Mouse (Mus musculus) intestine, embryonic 16.5 days (tissue): ENCODE results near the gene Fam229a. TPM values are rescaled to one million over a fixed set of nuclear protein-coding genes. Genes with fewer than 3 reads are reported as not detected.

Experiments used
- ATAC-seq: fragments of 200-750 bp; cut with Nextera tagmentation; 2 replicates; pipeline ENCODE4 v1.8.0; 2017; ENCODE audit warnings: moderate TSS enrichment, moderate library complexity
- H3K27ac ChIP-seq: fragments of 300-500 bp; sonication (generic); 2 replicates; pipeline ENCODE4 v1.5.1; 2014; ENCODE audit warnings: mild to moderate bottlenecking, low read length
- H3K27me3 ChIP-seq: fragments of 300-500 bp; sonication (generic); replicated peaks from 2 replicates; pipeline ENCODE4 v1.6.1; 2014; ENCODE audit warnings: low read length, control low read depth, mixed read lengths; ENCODE audit not compliant: control insufficient read depth, insufficient read depth
- H3K36me3 ChIP-seq: fragments of 300-500 bp; sonication (generic); 2 replicates; pipeline ENCODE4 v1.6.1; 2014; ENCODE audit warnings: low read length, control low read depth; ENCODE audit not compliant: control insufficient read depth, insufficient read depth
- H3K4me1 ChIP-seq: fragments of 300-500 bp; sonication (generic); 2 replicates; pipeline ENCODE4 v1.6.1; 2014; ENCODE audit warnings: low read length, control low read depth, mixed read lengths; ENCODE audit not compliant: control insufficient read depth, insufficient read depth
- H3K4me2 ChIP-seq: fragments of 300-500 bp; sonication (generic); 2 replicates; pipeline ENCODE4 v1.6.1; 2014; ENCODE audit warnings: low read depth, low read length, control low read depth
- H3K4me3 ChIP-seq: fragments of 300-500 bp; sonication (generic); 2 replicates; pipeline ENCODE4 v1.5.1; 2014; ENCODE audit warnings: mild to moderate bottlenecking, low read length
- H3K9ac ChIP-seq: fragments of 300-500 bp; sonication (generic); 2 replicates; pipeline ENCODE4 v1.6.1; 2014; ENCODE audit warnings: low read depth, low read length
- H3K9me3 ChIP-seq: fragments of 300-500 bp; sonication (generic); 2 replicates; pipeline ENCODE4 v1.6.1; 2016; ENCODE audit warnings: low read length, control low read depth; ENCODE audit not compliant: control insufficient read depth
- WGBS: fragments of 180-500 bp; shearing (Covaris S2); extraction: QIAGEN DNeasy Blood & Tissue Kit; methylation state at CpG from one replicate; pipeline ENCODE4 v1.1.7; 2014; 5-methylcytosine and 5-hydroxymethylcytosine counted together
- polyA plus RNA-seq: library from polyadenylated mRNA; unstranded; fragments of >200 nt; fragmentation: Nextera tagmentation; extraction: Ambion mirVana; gene quantifications from 2 replicates; pipeline ENCODE4 v1.2.1, GENCODE M21; 2015

Gene Fam229a
- polyA plus RNA-seq, 1 experiment from 2014 or later, result not detected

GRCm38 (mm10) chr4:129459726-129460125, 31.3 kb upstream of the Fam229a start:
- no peak for ATAC-seq
- Histone ChIP-seq H3K36me3 (no peaks in the 10 kb centered on the region), H3K4me3 (no peak overlapping the region), H3K27me3 (no peaks in the 10 kb centered on the region), H3K4me1 (peaks cover 9% of the 10 kb centered on the region), H3K9me3 (no peaks in the 10 kb centered on the region), H3K27ac (no peak overlapping the region), H3K4me2 (no peak overlapping the region), H3K9ac (no peak overlapping the region)
- WGBS, result 75% methylated on average over 3 of the region's 3 CpGs

- Histone ChIP-seq H3K9ac (peak overlapping the region; percentile 69), H3K9me3 (no peaks in the 10 kb centered on the region), H3K4me3 (peak overlapping the region; percentile 47), H3K4me1 (peaks cover 9% of the 10 kb centered on the region), H3K4me2 (peak overlapping the region; percentile 73), H3K36me3 (no peaks in the 10 kb centered on the region), H3K27ac (peak overlapping the region; percentile 84), H3K27me3 (no peaks in the 10 kb centered on the region)
- ATAC-seq, result peak; percentile 24
- WGBS, result 0% methylated on average over 4 of the region's 4 CpGs
These were observed 30.2 kb upstream of the Fam229a start for GRCm38 (mm10) chr4:129460827-129461182.

GRCm38 (mm10) chr4:129461183-129461960, 29.6 kb upstream of the Fam229a start, which contains the start of gene Bsdc1:
Gene Bsdc1, plus strand, starts transcription at chr4:129461581.
- Histone ChIP-seq H3K36me3 (no peaks in the 10 kb centered on the region), H3K4me2 (peak within 1 kb of the TSS; percentile 84), H3K27me3 (no peaks in the 10 kb centered on the region), H3K9ac (peak within 1 kb of the TSS; percentile 82), H3K9me3 (no peaks in the 10 kb centered on the region), H3K27ac (peak within 1 kb of the TSS; percentile 84), H3K4me1 (peaks cover 9% of the 10 kb centered on the region), H3K4me3 (peak within 1 kb of the TSS; percentile 88)
- ATAC-seq, result peak; percentile 99
- under 1% methylated on average over 46 of the region's 46 CpGs for WGBS

- Histone ChIP-seq H3K36me3 (no peaks in the 10 kb centered on the region), H3K27me3 (no peaks in the 10 kb centered on the region), H3K4me3 (peak overlapping the region; percentile 88), H3K4me1 (peaks cover 9% of the 10 kb centered on the region), H3K4me2 (peak overlapping the region; percentile 84), H3K9ac (peak overlapping the region; percentile 82), H3K27ac (0 out of 2 replicates have a peak overlapping the region, but pooled peaks have one; percentile 45), H3K9me3 (no peaks in the 10 kb centered on the region)
- 42% methylated on average over 3 of the region's 3 CpGs for WGBS
- no peak for ATAC-seq
These were observed 28.9 kb upstream of the Fam229a start for GRCm38 (mm10) chr4:129462118-129462517.

GRCm38 (mm10) chr4:129463097-129464059, 27.6 kb upstream of the Fam229a start:
- H3K9me3 ChIP-seq, result no peaks in the 10 kb centered on the region
- H3K36me3 ChIP-seq, result no peaks in the 10 kb centered on the region
- H3K4me3 ChIP-seq, result no peak overlapping the region
- ATAC-seq, result no peak
- WGBS, result 85% methylated on average over 24 of the region's 24 CpGs
- H3K27ac ChIP-seq, result no peak overlapping the region
- H3K4me1 ChIP-seq, result peaks cover 9% of the 10 kb centered on the region
- H3K27me3 ChIP-seq, result no peaks in the 10 kb centered on the region
- H3K9ac ChIP-seq, result no peak overlapping the region
- H3K4me2 ChIP-seq, result no peak overlapping the region

- WGBS, result 82% methylated on average over 4 of the region's 4 CpGs
- Histone ChIP-seq H3K27me3 (no peaks in the 10 kb centered on the region), H3K4me3 (no peak overlapping the region), H3K4me1 (peaks cover 9% of the 10 kb centered on the region), H3K9me3 (no peaks in the 10 kb centered on the region), H3K9ac (no peak overlapping the region), H3K4me2 (no peak overlapping the region), H3K36me3 (no peaks in the 10 kb centered on the region; the same call in 1 of the 2 replicates), H3K27ac (no peak overlapping the region)
- no peak for ATAC-seq
These were observed 26.6 kb upstream of the Fam229a start for GRCm38 (mm10) chr4:129464286-129464815.

GRCm38 (mm10) chr4:129476047-129476446, 14.9 kb upstream of the Fam229a start:
- 92% methylated on average over 11 of the region's 11 CpGs for WGBS
- no peak overlapping the region for H3K27ac ChIP-seq
- no peak overlapping the region for H3K9ac ChIP-seq
- peaks cover 31% of the 10 kb centered on the region for H3K36me3 ChIP-seq
- no peak overlapping the region for H3K4me3 ChIP-seq
- no peak for ATAC-seq
- H3K4me1 ChIP-seq, result no peaks in the 10 kb centered on the region; the same call in 1 of the 2 replicates
- H3K4me2 ChIP-seq, result no peak overlapping the region
- H3K27me3 ChIP-seq, result no peaks in the 10 kb centered on the region
- no peaks in the 10 kb centered on the region for H3K9me3 ChIP-seq

- Histone ChIP-seq H3K36me3 (peaks cover 8% of the 10 kb centered on the region), H3K9ac (no peak overlapping the region), H3K9me3 (no peaks in the 10 kb centered on the region), H3K27ac (no peak overlapping the region), H3K4me3 (no peak overlapping the region), H3K4me2 (no peak overlapping the region), H3K27me3 (no peaks in the 10 kb centered on the region), H3K4me1 (no peaks in the 10 kb centered on the region; the same call in 1 of the 2 replicates)
- ATAC-seq, result no peak
- 87% methylated on average over 3 of the region's 3 CpGs for WGBS
These were observed 11.1 kb upstream of the Fam229a start for GRCm38 (mm10) chr4:129479863-129480262.

- ATAC-seq, result 0 out of 2 replicates have a peak, but pooled peaks have one; percentile 26
- Histone ChIP-seq H3K4me3 (no peak overlapping the region), H3K4me2 (no peak overlapping the region), H3K27ac (no peak overlapping the region), H3K4me1 (no peaks in the 10 kb centered on the region; the same call in 1 of the 2 replicates), H3K9ac (no peak overlapping the region), H3K27me3 (no peaks in the 10 kb centered on the region), H3K36me3 (peaks cover 14% of the 10 kb centered on the region; the same call in 1 of the 2 replicates), H3K9me3 (no peaks in the 10 kb centered on the region)
- WGBS, result 90% methylated on average over 1 of the region's 1 CpGs
These were observed 9.9 kb upstream of the Fam229a start for GRCm38 (mm10) chr4:129481090-129481489.
